Mouse (Mus musculus) CH12.LX (cell line): Measurements from ENCODE around the gene Tubg1. TPM values are rescaled to one million over a fixed set of nuclear protein-coding genes. Genes with fewer than 3 reads are reported as not detected.

Experiments used
- DNase-seq: peaks from one replicate; pipeline ENCODE4 v3.0.0-alpha.2; 2013; ENCODE audit errors: extremely low read depth
- H3K27ac ChIP-seq: 2 replicates; pipeline ENCODE4 v1.5.1; 2012; ENCODE audit warnings: low read depth, mild to moderate bottlenecking, control low read depth, moderate library complexity; ENCODE audit not compliant: insufficient read depth
- H3K27me3 ChIP-seq: replicated peaks from 2 replicates; pipeline ENCODE3; 2012; ENCODE audit warnings: inconsistent platforms
- H3K36me3 ChIP-seq, 2 experiments: replicated peaks in 1 of 2; 2 replicates each; pipeline versions ENCODE3 to v1.6.1; 2012; ENCODE audit warnings: inconsistent platforms in 1 of 2, low read length in 1 of 2, mild to moderate bottlenecking in 1 of 2, mixed read lengths in 1 of 2, moderate library complexity in 1 of 2; ENCODE audit not compliant: control insufficient read depth in 1 of 2, insufficient read depth in 1 of 2
- H3K4me1 ChIP-seq, 2 experiments: 2 replicates each; pipeline ENCODE4 v1.6.1; 2012; ENCODE audit warnings: inconsistent platforms in 1 of 2, moderate library complexity in 1 of 2; ENCODE audit not compliant: insufficient read depth in 2 of 2, control insufficient read depth in 1 of 2
- H3K4me2 ChIP-seq: 2 replicates; pipeline ENCODE4 v1.6.1; 2012; ENCODE audit warnings: low read depth, mild to moderate bottlenecking, control low read depth; ENCODE audit not compliant: poor library complexity, insufficient read depth, severe bottlenecking
- H3K4me3 ChIP-seq, 3 experiments: fragments of 150-350 bp in 1 of 3; sonication (generic) in 1 of 3; replicated peaks in 1 of 3; 2 replicates each; pipeline versions ENCODE3 to v1.5.1; 2011 to 2012; ENCODE audit warnings: low read depth in 2 of 3, low read length in 2 of 3, mild to moderate bottlenecking in 2 of 3, moderate library complexity in 2 of 3, control low read depth in 1 of 3, improper control_type of control experiment in 1 of 3, inconsistent platforms in 1 of 3, mixed read lengths in 1 of 3; ENCODE audit not compliant: poor library complexity in 1 of 3
- H3K79me2 ChIP-seq: replicated peaks from 2 replicates; pipeline ENCODE4 v1.6.1; 2012; ENCODE audit warnings: mild to moderate bottlenecking, moderate library complexity; ENCODE audit not compliant: control insufficient read depth, poor library complexity, insufficient read depth, severe bottlenecking; ENCODE audit errors: extremely low read depth
- H3K9ac ChIP-seq: 2 replicates; pipeline ENCODE4 v1.6.1; 2012; ENCODE audit warnings: low read depth, mild to moderate bottlenecking, control low read depth, moderate library complexity; ENCODE audit not compliant: insufficient read depth
- H3K9me3 ChIP-seq: replicated peaks from 2 replicates; pipeline ENCODE3; 2012; ENCODE audit warnings: low read length, inconsistent platforms, mixed read lengths
- BHLHE40 ChIP-seq: IDR thresholded peaks from 2 replicates; pipeline ENCODE4 v1.6.1; 2011; ENCODE audit warnings: mild to moderate bottlenecking, low read depth, low read length, improper control_type of control experiment
- CHD2 ChIP-seq: IDR thresholded peaks from 2 replicates; pipeline ENCODE4 v1.6.1; 2011; ENCODE audit warnings: low read length, improper control_type of control experiment
- CTCF ChIP-seq, 2 experiments: IDR thresholded peaks in 1 of 2; conservative IDR thresholded peaks in 1 of 2; 2 replicates each; pipeline ENCODE4 v1.5.1; 2011 to 2012; ENCODE audit warnings: low read depth in 2 of 2, low read length in 2 of 2, improper control_type of control experiment in 1 of 2, inconsistent platforms in 1 of 2, mild to moderate bottlenecking in 1 of 2, moderate library complexity in 1 of 2
- ELF1 ChIP-seq: IDR thresholded peaks from 2 replicates; pipeline ENCODE4 v1.6.1; 2014; ENCODE audit warnings: low read depth, mild to moderate bottlenecking, inconsistent platforms, low read length, improper control_type of control experiment
- ETS1 ChIP-seq: conservative IDR thresholded peaks from 2 replicates; pipeline ENCODE4 v1.6.1; 2012; ENCODE audit warnings: low read depth, mild to moderate bottlenecking, inconsistent platforms, low read length, improper control_type of control experiment, moderate library complexity
- GABPA ChIP-seq: IDR thresholded peaks from 2 replicates; pipeline ENCODE4 v1.6.1; 2012; ENCODE audit warnings: low read depth, low read length, improper control_type of control experiment, inconsistent platforms; ENCODE audit not compliant: insufficient replicate concordance
- HCFC1 ChIP-seq: IDR thresholded peaks from 2 replicates; pipeline ENCODE4 v1.6.1; 2012; ENCODE audit warnings: low read depth, mild to moderate bottlenecking, inconsistent platforms, low read length, improper control_type of control experiment
- IRF4 ChIP-seq: IDR thresholded peaks from 2 replicates; pipeline ENCODE4 v1.6.1; 2014; ENCODE audit warnings: low read depth, mild to moderate bottlenecking, inconsistent platforms, low read length, improper control_type of control experiment
- JUN ChIP-seq: IDR thresholded peaks from 2 replicates; pipeline ENCODE4 v1.6.1; 2011; ENCODE audit warnings: low read depth, mild to moderate bottlenecking, low read length, improper control_type of control experiment, moderate library complexity; ENCODE audit not compliant: insufficient read depth
- JUND ChIP-seq: conservative IDR thresholded peaks from 2 replicates; pipeline ENCODE4 v1.6.1; 2011; ENCODE audit warnings: low read depth, low read length, improper control_type of control experiment
- KAT2A ChIP-seq: IDR thresholded peaks from 2 replicates; pipeline ENCODE4 v1.6.1; 2012; ENCODE audit warnings: low read length, improper control_type of control experiment, inconsistent platforms; ENCODE audit not compliant: insufficient replicate concordance
- MAX ChIP-seq: IDR thresholded peaks from 2 replicates; pipeline ENCODE4 v1.6.1; 2011; ENCODE audit warnings: low read length, improper control_type of control experiment
- MAZ ChIP-seq: IDR thresholded peaks from 2 replicates; pipeline ENCODE4 v1.6.1; 2012; ENCODE audit warnings: low read depth, mild to moderate bottlenecking, inconsistent platforms, low read length, improper control_type of control experiment, moderate library complexity
- MEF2A ChIP-seq: IDR thresholded peaks from 2 replicates; pipeline ENCODE4 v1.6.1; 2014; ENCODE audit warnings: low read depth, mild to moderate bottlenecking, inconsistent platforms, low read length, improper control_type of control experiment, borderline replicate concordance
- MXI1 ChIP-seq: IDR thresholded peaks from 2 replicates; pipeline ENCODE4 v1.6.1; 2011; ENCODE audit warnings: mild to moderate bottlenecking, low read depth, low read length, improper control_type of control experiment
- MYC ChIP-seq: IDR thresholded peaks from 2 replicates; pipeline ENCODE4 v1.6.1; 2011; ENCODE audit warnings: low read depth, mild to moderate bottlenecking, improper control_type of control experiment, low read length
- NRF1 ChIP-seq: IDR thresholded peaks from 2 replicates; pipeline ENCODE4 v1.6.1; 2014; ENCODE audit warnings: low read depth, mild to moderate bottlenecking, inconsistent platforms, low read length, improper control_type of control experiment, moderate library complexity
- POLR2AphosphoS2 ChIP-seq: IDR thresholded peaks from 2 replicates; pipeline ENCODE4 v1.6.1; 2011; ENCODE audit warnings: low read depth, low read length, improper control_type of control experiment
- SIN3A ChIP-seq: IDR thresholded peaks from 2 replicates; pipeline ENCODE4 v1.6.1; 2012; ENCODE audit warnings: low read length, improper control_type of control experiment, inconsistent platforms
- USF2 ChIP-seq: conservative IDR thresholded peaks from 2 replicates; pipeline ENCODE4 v1.6.1; 2011; ENCODE audit warnings: low read depth, low read length, improper control_type of control experiment
- ZMIZ1 ChIP-seq: IDR thresholded peaks from 2 replicates; pipeline ENCODE4 v1.6.1; 2012; ENCODE audit warnings: low read depth, mild to moderate bottlenecking, inconsistent platforms, low read length, improper control_type of control experiment
- dilution Hi-C: fragments of 300-500 bp; cut with MboI; formaldehyde crosslinking; loops from 2 replicates; pipeline ENCODE4 v1.14.3; 2020; ENCODE audit warnings: low sequenced_read_pairs; ENCODE audit not compliant: extremely low pct_unique_long_range_greater_than_20kb, extremely low pct_ligation_motif_present
- in situ Hi-C: fragments of 300-500 bp; cut with MboI; formaldehyde crosslinking; loops from 3 replicates; pipeline ENCODE4 v1.14.3; 2019; ENCODE audit warnings: low sequenced_read_pairs, low pct_ligation_motif_present, low pct_unique_long_range_greater_than_20kb, mixed read lengths
- polyA plus RNA-seq: library from polyadenylated mRNA; unstranded; fragments of >175 nt; gene quantifications from 2 replicates; pipeline ENCODE4 v1.2.1, GENCODE M21; 2012; ENCODE audit warnings: low read depth; ENCODE audit not compliant: insufficient read length
- total RNA-seq, 2 experiments: library from RNA; depleted of rRNA; stranded (reverse); fragments of 300-350 nt in 1 of 2; fragments of >200 nt in 1 of 2; gene quantifications; 2 replicates each; pipeline ENCODE4 v1.2.3; 2012 to 2014

Tubg1 gene
- total and polyA plus RNA-seq, 3 experiments, result 57.4 to 190 (median 108) TPM

GRCm38 (mm10) chr11:101134217-101134865, 14.6 kb downstream of the Tubg1 start:
- H3K27me3 ChIP-seq, result no peaks in the 10 kb centered on the region
- TF ChIP-seq BHLHE40 (no peak), CTCF (conservative IDR thresholded peaks at IDR 0.05 in 1 of 2, IDR thresholded peaks at IDR 0.05 in 1 of 2; ENCODE audit: low read depth in 2 of 2, low read length in 2 of 2) (no peak), MEF2A (no peak), MYC (no peak), ETS1 (no peak), SIN3A (no peak), JUN (no peak), IRF4 (no peak), MXI1 (no peak), USF2 (no peak), ZMIZ1 (no peak), ELF1 (no peak), HCFC1 (no peak), GABPA (no peak), KAT2A (no peak), MAX (no peak)
- TF ChIP-seq, all 38 proteins: peak for 0
- Histone ChIP-seq H3K4me1 (peaks cover 15 to 24% of the 10 kb centered on the region in 2 experiments), H3K4me2 (no peak overlapping the region), H3K27ac (no peak overlapping the region), H3K4me3 (no peak overlapping the region), H3K9ac (no peak overlapping the region), H3K36me3 (no peaks in the 10 kb centered on the region), H3K9me3 (peaks cover 7% of the 10 kb centered on the region), H3K79me2 (no peaks in the 10 kb centered on the region)
- in situ Hi-C loops, result no loop called here
- no peak for DNase-seq
- dilution Hi-C loops, result no loop called here

GRCm38 (mm10) chr11:101137000-101137399, 17.3 kb downstream of the Tubg1 start:
- H3K27ac ChIP-seq, result no peak overlapping the region
- no peaks in the 10 kb centered on the region for H3K9me3 ChIP-seq
- no peak overlapping the region for H3K9ac ChIP-seq
- in situ Hi-C loops (loop anchor here (5.0 kb wide), 1 partner anchor 35 kb away; the partner anchor contains the start of genes Cntnap1 and Plekhh3), dilution Hi-C loops (no loop called here)
- no peaks in the 10 kb centered on the region for H3K27me3 ChIP-seq
- no peak overlapping the region for H3K4me3 ChIP-seq
- no peak for DNase-seq
- H3K4me2 ChIP-seq, result no peak overlapping the region
- H3K79me2 ChIP-seq, result no peaks in the 10 kb centered on the region
- H3K4me1 ChIP-seq, result peaks cover 5 to 15% of the 10 kb centered on the region in 2 experiments; a peak in 3 of 4 replicates
- TF ChIP-seq POLR2AphosphoS2 (no peak), SIN3A (no peak), JUND (no peak), MYC (no peak), CHD2 (no peak), USF2 (no peak), NRF1 (no peak), KAT2A (no peak), MAZ (no peak), MXI1 (no peak)
- H3K36me3 ChIP-seq, result no peaks in the 10 kb centered on the region
